Mouse (Mus musculus) neural tube, embryonic 11.5 days (tissue): ENCODE measurements around the gene Slc25a47. TPM values are rescaled to one million over a fixed set of nuclear protein-coding genes. Genes with fewer than 3 reads are reported as not detected.

Experiments
- ATAC-seq: fragments of 200-750 bp; cut with Nextera tagmentation; 2 replicates; pipeline ENCODE4 v1.8.0; 2017; ENCODE audit warnings: moderate number of reproducible peaks, mild to moderate bottlenecking, moderate TSS enrichment, moderate library complexity; ENCODE audit not compliant: insufficient read depth, low FRiP score, low TSS enrichment
- DNase-seq: peaks from one replicate; pipeline ENCODE4 v3.0.0-alpha.2; 2015; ENCODE audit warnings: low spot score
- H3K27ac ChIP-seq: fragments of 300-500 bp; sonication (generic); 2 replicates; pipeline ENCODE4 v1.5.1; 2014; ENCODE audit warnings: low read depth, mild to moderate bottlenecking, low read length
- H3K27me3 ChIP-seq: fragments of 300-500 bp; sonication (generic); 2 replicates; pipeline ENCODE4 v1.6.1; 2014; ENCODE audit warnings: mild to moderate bottlenecking, low read length, mixed read lengths; ENCODE audit not compliant: control insufficient read depth, insufficient read depth
- H3K36me3 ChIP-seq: fragments of 300-500 bp; sonication (generic); 2 replicates; pipeline ENCODE4 v1.6.1; 2014; ENCODE audit warnings: mild to moderate bottlenecking, low read length, moderate library complexity, mixed read lengths; ENCODE audit not compliant: control insufficient read depth, insufficient read depth
- H3K4me1 ChIP-seq: fragments of 300-500 bp; sonication (generic); 2 replicates; pipeline ENCODE4 v1.6.1; 2014; ENCODE audit warnings: low read length, mixed read lengths; ENCODE audit not compliant: control insufficient read depth, insufficient read depth
- H3K4me2 ChIP-seq: fragments of 300-500 bp; sonication (generic); 2 replicates; pipeline ENCODE4 v1.6.1; 2014; ENCODE audit warnings: low read depth, mild to moderate bottlenecking, moderate library complexity
- H3K4me3 ChIP-seq: fragments of 300-500 bp; sonication (generic); 2 replicates; pipeline ENCODE4 v1.5.1; 2014; ENCODE audit warnings: low read depth, low read length
- H3K9ac ChIP-seq: fragments of 300-500 bp; sonication (generic); 2 replicates; pipeline ENCODE4 v1.6.1; 2014; ENCODE audit warnings: mild to moderate bottlenecking, low read length
- H3K9me3 ChIP-seq: fragments of 300-500 bp; sonication (generic); 2 replicates; pipeline ENCODE4 v1.6.1; 2016; ENCODE audit warnings: low read length; ENCODE audit not compliant: control insufficient read depth
- WGBS: fragments of 180-500 bp; shearing (Covaris S2); extraction: QIAGEN DNeasy Blood & Tissue Kit; methylation state at CpG from one replicate; pipeline ENCODE4 v1.1.7; 2014; 5-methylcytosine and 5-hydroxymethylcytosine counted together
- polyA plus RNA-seq: library from polyadenylated mRNA; unstranded; fragments of >200 nt; fragmentation: Nextera tagmentation; extraction: Ambion mirVana; gene quantifications from 2 replicates; pipeline ENCODE4 v1.2.1, GENCODE M21; 2014

Slc25a47 gene
- polyA plus RNA-seq, 1 experiment from 2014 or later, result 13.2 TPM

DNA sequence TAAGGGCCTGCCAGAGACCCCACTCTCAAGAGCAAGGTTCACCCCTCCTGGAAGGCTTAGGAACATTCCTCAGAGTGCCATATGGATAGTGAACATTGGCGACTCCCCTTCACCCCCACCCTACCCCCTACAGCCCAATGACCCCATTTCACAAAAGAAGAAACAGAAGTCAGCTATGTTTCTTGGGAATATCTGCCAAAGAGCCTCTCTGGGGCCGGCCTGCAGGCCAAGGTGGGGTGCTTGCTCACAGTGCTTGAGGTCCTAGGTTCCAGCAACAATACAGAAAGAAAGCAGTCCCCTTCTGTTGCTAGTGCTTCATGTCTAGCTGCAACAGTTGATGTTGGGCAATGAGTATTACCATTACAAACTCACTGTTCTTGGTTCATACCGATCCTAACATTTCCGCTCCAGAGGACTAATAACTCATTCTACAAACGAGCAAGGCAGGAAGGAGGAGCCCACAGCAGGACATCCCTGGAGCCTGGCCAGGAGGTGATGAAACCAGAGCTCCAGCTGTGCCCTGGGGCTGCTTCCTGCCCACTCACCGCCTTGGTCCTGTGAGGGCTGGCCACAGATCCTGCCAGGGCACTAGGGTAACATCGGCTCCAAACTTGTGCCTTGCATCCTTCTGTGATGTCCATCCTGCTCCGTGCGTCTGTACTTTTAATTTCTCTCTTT, 3.7 kb upstream of the Slc25a47 start:
- Histone ChIP-seq H3K27me3 (no peaks in the 10 kb centered on the region), H3K4me3 (no peak overlapping the region), H3K9ac (no peak overlapping the region), H3K27ac (no peak overlapping the region), H3K4me2 (no peak overlapping the region), H3K9me3 (no peaks in the 10 kb centered on the region), H3K4me1 (peaks cover 19% of the 10 kb centered on the region), H3K36me3 (no peaks in the 10 kb centered on the region)
- 68% methylated on average over 9 of the region's 9 CpGs for WGBS
- DNase-seq (no peak), ATAC-seq (no peak)

DNA sequence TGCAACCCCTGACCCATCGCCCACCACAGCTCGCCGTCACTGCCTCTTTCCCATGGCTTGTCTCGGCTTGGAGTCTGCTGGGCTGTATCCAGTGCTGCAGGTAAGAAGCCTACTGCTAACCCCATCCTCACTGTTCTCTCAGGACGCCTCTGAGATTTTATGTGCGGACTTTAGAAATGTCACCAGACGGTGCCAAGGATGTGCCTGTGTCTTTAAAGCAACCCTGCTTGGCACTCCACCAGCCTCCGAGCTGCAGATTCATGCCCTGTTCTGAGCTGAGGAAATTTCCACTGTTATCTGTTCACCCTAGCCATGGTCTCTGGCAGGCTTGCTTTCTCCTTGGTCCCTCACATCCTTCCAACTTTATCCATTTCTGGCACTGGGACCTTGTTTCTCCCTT, 3.0 kb upstream of the Slc25a47 start:
- no peaks in the 10 kb centered on the region for H3K27me3 ChIP-seq
- 93% methylated on average over 8 of the region's 8 CpGs for WGBS
- H3K4me1 ChIP-seq, result peaks cover 26% of the 10 kb centered on the region
- ATAC-seq (no peak), DNase-seq (no peak)
- no peak overlapping the region for H3K9ac ChIP-seq
- no peak overlapping the region for H3K4me2 ChIP-seq
- no peaks in the 10 kb centered on the region for H3K36me3 ChIP-seq
- H3K9me3 ChIP-seq, result no peaks in the 10 kb centered on the region
- H3K4me3 ChIP-seq, result no peak overlapping the region
- H3K27ac ChIP-seq, result no peak overlapping the region

DNA sequence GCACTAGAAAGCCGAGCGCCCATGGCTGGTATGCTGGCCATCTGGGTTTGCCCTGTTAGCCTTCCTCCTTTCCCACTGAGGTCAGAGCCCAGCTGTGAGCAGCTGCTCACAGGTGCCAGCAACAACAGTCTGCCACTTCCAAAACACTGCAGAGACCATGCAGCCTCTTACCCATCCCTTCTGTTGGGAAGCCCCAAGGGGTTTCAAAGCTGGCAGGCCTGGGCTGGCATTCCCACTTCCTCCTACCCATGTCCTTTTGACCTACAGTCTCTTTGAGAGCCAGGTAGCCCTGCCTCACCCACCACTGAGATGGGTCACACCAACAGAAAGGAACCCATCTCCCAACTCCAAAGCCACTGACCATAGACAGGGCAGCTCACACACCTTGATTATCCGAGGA, 2.4 kb upstream of the Slc25a47 start:
- Histone ChIP-seq H3K4me1 (peaks cover 30% of the 10 kb centered on the region), H3K27ac (no peak overlapping the region), H3K36me3 (no peaks in the 10 kb centered on the region), H3K9ac (no peak overlapping the region), H3K9me3 (no peaks in the 10 kb centered on the region), H3K27me3 (no peaks in the 10 kb centered on the region), H3K4me2 (no peak overlapping the region), H3K4me3 (no peak overlapping the region)
- DNase-seq, result no peak
- ATAC-seq, result no peak
- WGBS, result 88% methylated on average over 3 of the region's 3 CpGs

DNA sequence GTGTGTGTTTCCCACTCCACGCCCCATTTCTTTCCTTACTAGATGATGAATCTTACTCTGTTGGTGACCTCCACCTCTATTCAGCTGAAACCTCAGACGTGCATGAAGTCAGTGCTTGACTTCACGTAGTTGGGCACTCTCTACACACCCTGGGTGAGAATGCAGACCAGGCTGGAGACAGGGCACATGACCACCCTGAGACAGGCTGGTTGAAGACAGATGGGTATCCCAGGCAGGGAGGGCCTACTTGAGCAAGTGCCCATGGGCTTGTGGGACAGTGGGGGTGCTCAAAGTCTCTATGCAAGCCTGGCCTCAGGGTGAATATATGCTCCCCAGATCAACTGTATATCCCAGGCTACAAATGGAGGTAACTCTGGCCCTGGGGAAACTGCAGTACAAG, 1.5 kb upstream of the Slc25a47 start:
- H3K4me3 ChIP-seq, result no peak overlapping the region
- H3K4me2 ChIP-seq, result no peak overlapping the region
- H3K27ac ChIP-seq, result no peak overlapping the region
- DNase-seq (no peak), ATAC-seq (no peak)
- H3K36me3 ChIP-seq, result no peaks in the 10 kb centered on the region
- peaks cover 30% of the 10 kb centered on the region for H3K4me1 ChIP-seq
- H3K27me3 ChIP-seq, result no peaks in the 10 kb centered on the region
- 90% methylated on average over 3 of the region's 3 CpGs for WGBS
- no peak overlapping the region for H3K9ac ChIP-seq
- no peaks in the 10 kb centered on the region for H3K9me3 ChIP-seq

DNA sequence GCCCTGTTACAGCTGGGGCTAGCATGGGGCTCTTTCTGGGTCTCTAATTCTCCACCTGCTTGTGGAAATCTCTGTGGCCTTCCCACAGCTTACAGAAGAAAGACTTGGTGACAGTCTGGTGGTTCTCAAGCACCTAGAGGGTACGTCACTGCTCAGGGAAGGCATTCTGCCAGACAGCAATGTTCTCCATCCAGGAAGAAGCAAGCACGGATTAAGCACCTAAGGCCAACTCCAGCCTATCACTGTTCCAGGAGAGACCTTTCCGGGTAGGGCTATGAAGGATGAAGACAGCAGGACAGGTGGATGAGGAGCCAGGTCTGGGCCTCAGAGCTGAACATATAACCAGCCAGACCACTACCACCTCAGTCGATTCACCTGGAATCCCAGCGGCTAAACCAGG, 1.1 kb upstream of the Slc25a47 start:
- 49% methylated on average over 5 of the region's 5 CpGs for WGBS
- ATAC-seq (no peak), DNase-seq (no peak)
- Histone ChIP-seq H3K36me3 (no peaks in the 10 kb centered on the region), H3K4me1 (peaks cover 30% of the 10 kb centered on the region), H3K27ac (no peak overlapping the region), H3K9me3 (no peaks in the 10 kb centered on the region), H3K27me3 (no peaks in the 10 kb centered on the region), H3K4me3 (peak overlapping the region; percentile 55; the same call in 1 of the 2 replicates), H3K4me2 (peak overlapping the region; percentile 71), H3K9ac (no peak overlapping the region)

DNA sequence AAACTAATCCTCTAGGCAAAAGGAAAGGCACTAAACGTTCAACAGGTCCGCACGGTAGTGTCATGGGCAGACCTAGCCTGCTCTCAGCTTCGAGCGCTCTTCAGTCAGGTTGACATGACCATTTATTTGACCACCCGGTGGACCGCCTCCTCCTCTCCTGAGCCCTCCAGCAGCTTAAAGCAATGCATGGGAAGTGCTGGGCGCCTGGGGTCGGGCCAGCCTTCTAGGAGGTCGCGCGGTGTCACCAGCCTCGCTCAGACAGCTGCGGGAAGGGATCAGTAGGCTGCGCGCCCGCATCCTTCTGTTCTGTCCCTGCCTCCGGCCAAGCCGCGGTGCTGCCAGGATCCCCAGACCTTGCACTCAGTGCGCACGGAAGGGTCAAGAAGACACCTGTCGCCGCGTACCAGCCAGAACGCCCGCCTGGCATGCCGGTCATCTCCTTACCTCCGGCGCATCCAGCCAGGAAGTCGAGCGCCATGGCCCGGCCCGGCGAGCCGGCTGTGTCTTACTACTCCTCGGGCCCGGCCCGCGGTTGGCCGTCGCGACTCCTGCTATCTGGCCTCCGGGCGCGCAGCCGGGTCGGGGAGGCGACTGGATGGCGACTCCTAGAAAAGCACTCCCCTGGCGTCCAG, 522 bp upstream of the Slc25a47 start:
- Histone ChIP-seq H3K27ac (no peak overlapping the region), H3K36me3 (no peaks in the 10 kb centered on the region), H3K9me3 (no peaks in the 10 kb centered on the region), H3K27me3 (no peaks in the 10 kb centered on the region), H3K4me1 (peaks cover 30% of the 10 kb centered on the region), H3K4me2 (peak overlapping the region; percentile 71), H3K4me3 (peak overlapping the region; percentile 55), H3K9ac (peak overlapping the region; percentile 32)
- 1% methylated on average over 51 of the region's 51 CpGs for WGBS
- DNase-seq, result peak; percentile 36
- ATAC-seq, result peak; percentile 28; the same call in 1 of the 2 replicates

DNA sequence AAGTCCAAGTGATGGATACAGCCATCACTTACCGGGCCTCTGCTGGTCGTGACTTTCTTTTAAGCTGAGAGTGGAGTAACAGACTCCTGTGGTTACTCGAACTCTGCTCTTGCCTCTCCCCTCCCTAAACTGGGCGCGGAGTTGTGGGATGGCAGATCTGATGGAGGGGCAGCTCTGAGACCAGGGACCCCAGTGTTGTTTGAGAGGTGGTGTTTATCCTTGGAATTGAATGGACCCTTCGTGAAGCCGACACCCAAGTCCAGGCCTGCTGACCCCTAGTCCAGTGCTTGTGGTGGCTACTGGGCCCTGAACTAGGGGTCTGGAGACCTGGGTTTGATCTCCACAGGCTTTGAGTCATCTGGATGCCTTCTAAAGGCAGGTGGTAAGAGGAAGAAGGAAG, 876 bp downstream of the Slc25a47 start:
- no peak overlapping the region for H3K27ac ChIP-seq
- 59% methylated on average over 7 of the region's 7 CpGs for WGBS
- ATAC-seq (no peak), DNase-seq (peak; percentile 37)
- H3K4me1 ChIP-seq, result peaks cover 30% of the 10 kb centered on the region
- H3K9ac ChIP-seq, result peak overlapping the region; percentile 80
- H3K27me3 ChIP-seq, result no peaks in the 10 kb centered on the region
- peak overlapping the region; percentile 55 for H3K4me3 ChIP-seq
- H3K4me2 ChIP-seq, result peak overlapping the region; percentile 71
- no peaks in the 10 kb centered on the region for H3K9me3 ChIP-seq
- peaks cover under 1% of the 10 kb centered on the region for H3K36me3 ChIP-seq

DNA sequence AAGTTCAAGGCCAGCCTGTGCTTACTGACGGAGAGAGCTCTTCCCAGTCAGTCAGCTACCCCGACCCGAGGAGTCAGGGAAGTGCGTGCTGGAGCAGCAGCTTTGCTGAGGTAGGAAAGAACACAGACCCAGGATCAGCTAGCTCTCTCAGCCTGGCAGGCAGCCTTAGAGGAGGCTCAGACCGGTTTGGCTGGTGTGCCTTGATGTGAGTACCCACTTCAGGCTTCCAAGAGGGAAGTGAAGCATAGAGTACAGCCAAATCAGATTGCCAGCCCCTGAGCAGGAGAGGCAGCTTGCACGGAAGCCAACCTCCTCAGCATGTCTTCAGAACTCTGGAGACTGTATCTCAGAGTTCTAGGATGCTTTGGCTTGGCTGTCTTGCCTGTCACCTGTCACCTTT, 5.3 kb downstream of the Slc25a47 start:
- Histone ChIP-seq H3K9me3 (no peaks in the 10 kb centered on the region), H3K4me2 (no peak overlapping the region), H3K4me1 (peaks cover 19% of the 10 kb centered on the region), H3K27ac (no peak overlapping the region), H3K9ac (no peak overlapping the region), H3K36me3 (peaks cover 10% of the 10 kb centered on the region), H3K27me3 (no peaks in the 10 kb centered on the region), H3K4me3 (no peak overlapping the region)
- WGBS, result 93% methylated on average over 6 of the region's 6 CpGs
- ATAC-seq (no peak), DNase-seq (no peak)

DNA sequence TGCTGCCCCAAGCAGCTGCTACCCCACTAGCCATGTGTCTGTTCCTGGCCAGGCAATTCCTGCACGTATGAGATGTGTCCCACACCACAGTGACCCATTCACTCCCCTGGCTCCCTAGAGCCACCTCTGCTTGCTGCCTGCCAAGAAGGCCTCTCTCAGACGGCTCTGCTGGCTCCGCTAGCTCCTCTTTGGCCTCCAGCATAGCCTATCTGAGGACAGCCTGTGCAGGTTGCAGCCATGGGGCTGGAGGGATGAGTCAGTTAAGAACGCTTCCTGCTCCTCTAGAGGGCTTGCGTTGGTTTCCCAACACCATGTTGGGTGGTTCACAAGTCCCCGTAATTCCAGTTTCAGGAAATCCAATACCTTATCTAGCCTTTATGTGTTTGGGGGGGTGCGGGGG, 6.8 kb downstream of the Slc25a47 start:
- ATAC-seq (no peak), DNase-seq (no peak)
- H3K9me3 ChIP-seq, result no peaks in the 10 kb centered on the region
- no peak overlapping the region for H3K4me3 ChIP-seq
- WGBS, result 92% methylated on average over 7 of the region's 7 CpGs
- peaks cover 6% of the 10 kb centered on the region for H3K4me1 ChIP-seq
- no peak overlapping the region for H3K4me2 ChIP-seq
- H3K27ac ChIP-seq, result no peak overlapping the region
- peaks cover 10% of the 10 kb centered on the region for H3K36me3 ChIP-seq
- no peaks in the 10 kb centered on the region for H3K27me3 ChIP-seq
- H3K9ac ChIP-seq, result no peak overlapping the region
